Mouse (Mus musculus): ENCODE data around the gene Plch2.
"Not testable (repeated sequence)": the region's sequence is repeated elsewhere in the genome, so short reads cannot be mapped to it uniquely, and the experiment has no call there.

The Plch2 gene

GRCm38 (mm10) chr4:155056724-155057123 is at the start of gene Plch2:
Plch2 (minus strand) TSS chr4:155056784.
- DNase-seq: no peak

DNA sequence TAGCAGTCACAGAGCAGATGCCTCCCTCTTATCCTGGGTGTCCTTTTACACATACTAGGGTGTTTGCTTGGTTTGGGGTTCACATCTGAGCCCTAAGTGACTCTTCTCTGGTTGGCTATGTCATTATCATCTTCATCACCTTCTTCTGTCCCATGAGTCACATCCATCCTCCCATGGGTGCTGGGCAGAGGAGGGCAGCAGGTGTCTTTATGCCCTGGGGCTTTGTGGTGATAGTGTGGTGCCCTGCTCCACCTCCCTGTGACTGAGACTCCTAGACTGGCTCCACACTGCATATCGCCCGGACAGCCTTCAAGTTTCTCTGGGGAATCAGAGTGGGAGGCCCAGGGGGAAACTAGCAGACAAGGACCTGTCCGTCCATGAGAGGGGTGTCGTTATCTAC is 42.0 kb upstream of the Plch2 start:
- no peak for DNase-seq

- DNase-seq: no peak
These were observed 40.9 kb upstream of the Plch2 start for GRCm38 (mm10) chr4:155097452-155097851.

DNA sequence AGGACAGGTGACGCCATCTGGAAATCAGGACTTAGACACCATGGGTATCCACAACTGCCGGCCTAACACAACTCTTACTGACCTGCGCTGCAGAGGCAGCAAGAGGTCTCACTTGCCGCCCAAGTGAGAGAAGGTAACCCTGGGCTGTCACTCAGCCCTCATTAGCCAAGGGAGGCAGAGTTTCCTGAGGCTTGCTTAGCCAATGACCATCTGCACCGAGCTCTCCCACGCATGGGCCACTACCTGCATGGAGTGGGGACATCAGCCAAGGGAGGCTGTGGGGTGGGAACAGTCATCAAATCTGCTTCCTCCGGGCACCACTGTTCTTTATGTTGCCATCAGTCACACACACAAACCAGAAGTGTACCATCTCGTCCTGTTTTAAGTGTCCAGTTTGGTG is 39.4 kb upstream of the Plch2 start:
- DNase-seq: no peak

DNA sequence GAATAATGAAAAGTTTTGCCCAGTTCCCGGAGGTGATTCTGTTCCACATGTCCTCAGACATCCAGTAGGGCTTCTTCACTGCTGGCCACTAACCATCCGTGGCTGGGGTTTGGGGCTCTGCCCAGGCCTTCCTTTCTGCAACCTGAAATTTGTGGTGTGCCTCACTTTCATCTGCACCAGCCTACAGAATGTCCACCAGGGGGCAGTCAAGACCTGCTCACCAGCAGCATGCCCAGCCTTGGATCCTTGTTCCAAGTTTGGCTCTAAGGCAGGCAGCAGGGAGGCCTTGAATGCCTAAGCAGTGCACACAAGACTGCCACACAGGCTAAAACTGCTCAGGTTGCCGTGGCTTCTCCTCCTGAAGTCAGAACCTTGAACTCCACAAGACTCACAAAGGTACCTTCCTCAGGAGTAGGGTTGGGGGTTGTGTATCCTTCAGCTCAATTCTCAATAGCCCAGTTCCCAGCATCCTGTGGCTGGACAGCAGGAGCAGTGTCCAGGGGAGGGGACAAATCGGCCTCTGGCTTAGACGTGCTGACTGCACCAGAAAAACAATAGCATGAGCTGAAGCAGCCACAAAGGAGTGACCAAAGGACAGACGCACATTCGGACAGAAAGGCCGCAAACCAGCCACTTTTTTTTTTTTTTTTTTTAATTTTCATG is 38.8 kb upstream of the Plch2 start:
- peak; percentile 50 to 62 for DNase-seq

DNA sequence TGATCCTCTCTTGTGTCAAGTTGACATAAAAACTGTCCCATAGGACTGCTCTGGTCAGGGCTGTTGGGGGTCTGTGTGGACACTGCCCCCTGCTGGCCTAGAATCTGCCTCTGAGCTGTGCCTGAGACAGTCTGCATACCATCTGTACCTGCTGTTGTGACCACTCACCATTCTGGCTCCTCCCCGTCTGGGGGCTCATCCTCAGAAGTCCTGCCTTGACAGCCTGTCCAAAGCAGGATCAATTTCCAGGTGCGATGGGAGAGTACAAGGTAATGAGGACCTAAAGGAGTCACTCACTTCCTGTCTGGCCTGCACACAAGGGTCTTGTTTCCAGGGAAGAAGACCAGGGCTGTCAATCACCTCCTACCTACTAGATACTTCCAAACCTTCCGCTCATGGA is 38.0 kb upstream of the Plch2 start:
- peak; percentile 26 to 44 for DNase-seq

DNA sequence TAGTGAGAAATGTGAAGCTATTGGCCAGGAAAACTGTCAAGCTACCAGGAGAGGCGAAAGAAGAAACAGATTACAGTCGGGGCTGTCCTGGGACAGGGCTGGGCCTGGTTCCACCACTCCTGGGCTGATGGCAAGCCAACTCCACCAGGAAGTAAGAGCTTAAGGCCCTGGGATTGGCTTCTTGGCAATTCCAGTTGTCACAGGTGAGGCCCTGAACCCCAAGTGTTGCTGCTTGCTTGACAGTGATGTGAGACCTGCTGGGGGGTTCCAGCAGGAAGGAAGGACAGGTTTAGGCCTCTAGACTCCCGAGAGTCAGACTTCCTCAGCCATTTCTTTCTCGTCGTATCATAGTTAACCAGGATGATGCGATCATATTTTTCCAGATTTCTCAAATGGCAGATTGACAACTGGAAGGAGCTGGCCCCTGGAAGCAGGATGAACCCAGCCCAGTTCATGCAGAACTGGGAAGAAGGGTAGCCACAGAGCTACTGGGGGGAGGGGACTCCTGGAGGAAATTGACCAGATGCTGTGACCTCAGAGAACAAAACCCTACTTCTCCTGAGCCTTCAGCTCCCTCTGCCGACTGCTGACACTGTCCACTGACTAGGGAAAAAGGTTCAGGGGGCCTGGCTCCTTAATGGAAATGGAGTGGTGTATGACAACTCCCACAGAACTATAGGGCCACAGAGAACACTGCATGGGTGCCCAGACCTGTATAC is 37.0 kb upstream of the Plch2 start:
- no peak for DNase-seq

DNA sequence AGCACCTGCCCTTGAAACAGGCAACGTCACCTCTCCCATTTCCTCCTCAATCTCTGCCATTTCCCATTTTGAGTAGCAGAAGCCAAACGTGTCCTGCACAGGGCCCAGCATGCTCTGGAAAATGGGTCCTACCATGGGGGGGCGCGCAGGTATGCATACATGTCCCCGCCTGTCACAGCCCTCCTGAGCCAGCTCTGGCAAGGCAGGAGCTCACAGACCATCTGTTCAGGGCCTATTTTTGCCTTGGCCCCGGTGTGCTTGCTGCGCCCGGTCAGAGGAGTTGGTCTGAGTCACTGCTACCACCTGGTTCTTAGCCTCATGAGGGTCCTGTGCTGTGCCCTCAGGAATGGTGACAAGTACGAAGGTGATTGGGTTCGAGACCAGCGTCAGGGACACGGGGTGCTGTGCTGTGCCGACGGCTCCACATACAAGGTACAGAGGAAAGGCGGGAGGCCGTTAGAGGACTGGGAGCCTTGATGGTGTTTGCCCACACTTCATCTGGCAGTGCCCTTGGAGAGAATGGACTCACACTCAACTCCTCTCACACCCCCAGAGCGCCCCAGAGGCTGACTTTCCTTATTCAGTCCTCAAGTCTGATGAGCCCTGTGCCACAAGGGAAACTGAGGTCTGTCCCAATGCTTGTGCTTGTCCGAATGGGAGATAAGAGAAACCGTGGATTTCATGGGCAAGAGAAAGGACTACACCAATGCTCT is 36.3 kb upstream of the Plch2 start:
- no peak for DNase-seq

DNA sequence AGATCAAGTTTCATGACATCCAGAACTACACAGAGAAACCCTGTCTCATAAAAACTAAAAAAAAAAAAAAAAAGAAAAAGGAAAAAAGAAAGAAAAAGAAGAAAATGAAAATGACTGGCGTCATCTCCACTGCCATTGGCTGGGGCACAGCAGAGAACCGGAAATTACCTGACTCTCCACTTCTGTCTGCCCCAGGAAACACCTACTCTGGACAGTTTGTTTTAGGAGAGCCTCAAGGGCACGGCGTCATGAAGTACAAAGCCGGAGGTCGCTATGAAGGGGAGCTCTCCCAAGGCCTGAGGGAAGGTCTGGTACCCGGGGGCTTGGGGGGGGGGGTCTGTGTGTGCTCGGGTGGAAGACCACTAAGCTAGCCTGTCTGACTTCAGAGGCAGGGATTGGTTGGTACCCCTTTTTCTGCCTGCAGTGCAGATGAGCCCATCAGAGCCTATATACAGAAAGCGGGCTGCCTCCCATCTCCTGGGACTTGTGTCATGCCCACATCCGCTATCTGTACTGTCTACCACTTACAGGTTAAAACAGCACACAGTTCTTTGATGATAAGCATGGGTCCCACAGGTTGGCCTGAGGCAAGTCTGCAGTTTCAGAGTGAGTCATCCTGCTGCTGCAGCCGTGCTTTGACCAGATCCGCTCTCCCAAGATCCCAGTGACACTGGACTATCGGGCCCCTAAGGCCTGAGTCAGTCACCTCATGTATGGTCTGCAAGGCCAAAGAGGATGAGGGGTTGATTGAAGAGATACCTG is 34.3 kb upstream of the Plch2 start:
- no peak for DNase-seq

- no peak for DNase-seq
These were observed 33.6 kb upstream of the Plch2 start for GRCm38 (mm10) chr4:155090147-155090546.

DNA sequence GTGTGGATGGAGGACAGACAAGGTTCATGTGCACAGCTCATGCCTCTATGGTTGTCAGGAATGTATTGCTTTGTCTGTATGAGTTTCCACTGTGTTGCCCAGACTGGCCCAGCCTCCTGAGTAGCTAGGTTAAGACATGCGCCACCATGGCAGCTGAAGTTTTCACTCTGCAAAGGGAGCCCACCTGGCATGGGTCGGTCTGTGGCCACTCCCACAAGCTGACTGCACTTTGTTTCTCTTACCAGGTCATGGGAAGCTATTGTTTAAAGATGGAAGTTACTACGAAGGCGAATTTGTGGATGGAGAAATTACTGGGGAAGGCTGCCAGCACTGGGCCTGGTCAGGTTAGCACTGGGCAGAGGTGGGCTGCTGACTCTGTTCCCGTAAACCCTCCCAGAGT is 32.7 kb upstream of the Plch2 start:
- DNase-seq: no peak

DNA sequence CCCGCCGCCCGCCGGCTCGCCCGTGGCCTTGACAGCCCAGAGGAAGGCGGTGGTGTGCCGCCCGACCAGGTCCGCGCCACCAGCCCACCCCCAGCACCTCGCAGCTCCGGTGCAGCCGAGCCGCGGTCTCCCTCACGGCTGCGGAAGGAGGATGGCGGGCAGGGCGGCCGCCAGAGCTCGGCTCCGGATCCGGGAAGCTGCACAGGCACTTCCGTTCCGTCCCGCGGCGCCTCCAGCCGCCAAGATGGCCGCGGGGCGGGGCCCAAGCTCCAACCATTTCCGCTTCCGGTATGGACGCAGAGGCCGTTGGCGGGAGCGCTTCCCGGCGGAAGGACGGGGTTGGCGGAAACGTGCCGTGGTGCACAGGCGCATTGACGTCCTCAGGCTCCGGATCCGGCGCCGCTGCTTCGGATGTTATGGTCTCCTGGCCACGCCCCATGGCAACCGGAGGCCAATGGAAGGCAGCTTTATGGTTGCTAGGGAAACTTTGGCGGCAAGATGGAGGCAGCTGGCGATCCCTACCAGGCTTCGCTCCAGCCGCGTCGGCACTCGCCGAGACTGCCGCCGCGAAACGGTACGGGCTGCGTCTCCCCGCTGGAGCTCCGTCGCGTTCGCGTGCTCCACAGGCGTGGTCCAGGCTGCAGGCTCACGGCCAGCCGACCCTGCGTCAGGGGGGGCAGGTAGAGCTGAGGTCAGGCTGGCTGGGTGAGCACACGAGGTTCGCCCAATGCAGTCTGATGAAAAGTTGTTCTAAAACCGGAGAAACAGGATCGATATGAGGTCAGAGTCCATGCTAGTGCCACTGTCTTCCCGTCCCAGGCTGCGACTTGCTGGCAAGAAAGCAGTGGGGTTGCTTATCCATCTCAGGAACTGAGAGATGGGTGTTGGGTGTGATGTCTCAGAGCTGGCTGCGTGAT is 29.8 kb upstream of the Plch2 start, which contains the start of the genes Rer1 and Morn1:
TSS of gene Rer1 (minus strand) at position 275 of the 917 bp plus-strand sequence.
TSS of gene Morn1 (plus strand) at position 470 of the 917 bp plus-strand sequence.
- DNase-seq: peak; percentile 99

DNA sequence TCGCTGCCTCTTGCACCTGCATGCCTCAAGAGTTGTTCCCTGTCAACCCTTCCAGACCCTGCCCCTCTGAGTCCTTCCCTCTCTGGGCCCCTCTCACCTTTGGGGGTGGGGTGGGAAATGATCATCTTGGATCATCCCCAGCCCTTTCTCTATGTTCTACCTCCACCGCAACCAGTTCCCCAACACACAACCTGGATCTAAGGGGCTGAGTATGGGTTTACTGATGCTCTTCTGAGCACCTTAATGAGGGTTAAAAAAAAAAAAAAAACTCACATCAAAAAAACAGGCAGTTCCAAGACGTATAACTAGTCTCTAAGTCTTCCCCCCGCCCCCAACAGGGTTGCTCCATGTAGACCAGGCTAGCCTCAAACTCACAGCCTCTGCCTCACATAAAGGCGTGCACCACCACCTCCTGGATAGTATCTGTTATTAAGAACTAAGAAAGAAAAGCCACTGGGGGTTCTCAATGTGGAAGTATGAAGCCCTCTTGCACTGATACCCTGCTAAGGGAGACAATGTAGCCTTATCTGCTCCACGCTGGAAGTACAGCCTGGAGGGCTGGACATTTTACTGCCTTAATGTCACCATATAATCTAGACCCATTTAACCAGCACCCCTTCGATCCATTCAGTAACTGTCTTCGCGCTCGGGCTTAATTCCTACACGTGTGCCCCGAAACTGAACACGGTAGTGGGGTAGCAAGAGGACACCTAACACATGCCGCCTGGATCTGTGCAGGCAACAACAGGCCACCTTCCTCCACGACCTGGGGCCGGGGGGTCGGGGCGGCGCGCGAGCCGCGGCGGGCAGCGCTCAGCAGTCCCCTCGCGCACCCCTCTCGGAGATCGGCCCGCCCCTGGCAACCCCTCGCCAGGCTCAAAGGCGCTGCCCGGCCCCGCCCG is 28.9 kb upstream of the Plch2 start:
- no peak for DNase-seq

GRCm38 (mm10) chr4:155084351-155084750 is 27.8 kb upstream of the Plch2 start:
- DNase-seq: no peak

DNA sequence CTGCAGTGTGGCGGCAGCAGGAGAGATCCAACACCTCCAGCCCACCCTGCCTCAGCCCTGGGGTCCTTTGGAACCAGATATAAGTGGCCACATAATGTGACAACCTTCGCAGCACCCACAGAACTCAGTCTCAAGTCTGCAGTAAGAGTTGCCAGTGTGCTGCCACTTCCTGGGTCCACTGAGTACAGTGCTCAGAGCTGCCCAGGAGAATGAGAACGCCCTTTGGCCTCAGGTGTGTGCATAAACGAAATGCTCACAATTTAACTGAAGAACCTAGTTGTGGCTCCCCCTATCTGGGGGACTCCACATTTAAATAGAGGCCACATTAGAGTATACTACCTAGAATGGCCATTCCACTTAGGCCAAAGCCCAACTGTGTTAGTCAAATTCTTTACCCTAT is 27.0 kb upstream of the Plch2 start:
- no peak for DNase-seq

GRCm38 (mm10) chr4:155079666-155080065 is 23.1 kb upstream of the Plch2 start:
- DNase-seq: no peak

DNA sequence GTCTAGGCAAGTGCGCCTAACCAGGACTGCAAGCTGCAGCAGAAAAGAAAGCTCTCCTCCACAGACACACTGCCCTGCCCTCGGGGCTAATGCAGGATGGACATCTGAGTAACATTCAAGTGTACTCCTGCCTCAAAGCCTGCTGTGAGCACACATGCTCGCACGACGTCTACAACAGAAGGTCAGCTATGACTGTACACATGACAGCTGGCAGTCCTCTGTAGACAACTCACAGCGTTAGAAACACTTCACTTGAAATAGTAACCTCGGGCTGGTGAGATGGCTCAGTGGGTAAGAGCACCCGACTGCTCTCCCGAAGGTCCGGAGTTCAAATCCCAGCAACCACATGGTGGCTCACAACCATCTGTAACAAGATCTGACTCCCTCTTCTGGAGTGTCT is 22.2 kb upstream of the Plch2 start:
- DNase-seq: not testable (repeated sequence)

- no peak for DNase-seq
These were observed 20.1 kb upstream of the Plch2 start for GRCm38 (mm10) chr4:155076677-155077076.

- no peak for DNase-seq
These were observed 19.2 kb upstream of the Plch2 start for GRCm38 (mm10) chr4:155075813-155076212.

DNA sequence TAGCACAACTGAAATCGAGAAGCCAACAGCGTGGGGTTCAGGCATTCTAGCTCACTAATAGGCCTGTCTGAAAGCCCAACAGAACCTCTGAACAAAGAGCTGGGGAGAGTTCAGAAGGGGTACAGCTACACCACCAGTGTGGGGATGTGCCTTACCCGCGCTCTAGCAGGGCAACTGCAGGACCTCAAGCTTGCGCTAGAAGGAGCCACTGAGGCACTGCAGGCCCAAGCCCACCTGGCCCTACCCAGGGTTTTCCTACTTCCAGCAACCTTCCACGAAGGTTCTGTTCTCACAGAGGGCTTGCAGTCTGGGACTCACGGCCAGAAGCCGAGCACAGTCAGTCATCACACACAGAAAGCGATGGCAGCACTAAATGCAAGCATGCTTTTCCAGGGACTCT is 18.6 kb upstream of the Plch2 start:
- DNase-seq: no peak

GRCm38 (mm10) chr4:155074418-155074817 is 17.8 kb upstream of the Plch2 start:
- no peak for DNase-seq

Data from thymus, adult 18-20 months (tissue).